Mouse (Mus musculus) thymus, adult 2 months (tissue): ENCODE results near the gene Btnl2. TPM values are rescaled to one million over a fixed set of nuclear protein-coding genes. Genes with fewer than 3 reads are reported as not detected.
A peak's percentile ranks its signal among the peaks of the same experiment; 100 is the strongest.

Experiments
- DNase-seq: peaks from one replicate; pipeline ENCODE4 v3.0.0; 2021
- H3K27ac ChIP-seq: fragments of 200-500 bp; 2 replicates; pipeline ENCODE4 v1.5.1; 2012; ENCODE audit warnings: low read length, control low read depth; ENCODE audit not compliant: control insufficient read depth, insufficient read depth
- H3K27me3 ChIP-seq: fragments of 200-500 bp; 2 replicates; pipeline ENCODE4 v1.6.1; 2012; ENCODE audit warnings: mild to moderate bottlenecking, low read length, moderate library complexity, mixed read lengths; ENCODE audit not compliant: control insufficient read depth, insufficient read depth
- H3K36me3 ChIP-seq: fragments of 200-500 bp; 2 replicates; pipeline ENCODE4 v1.6.1; 2012; ENCODE audit warnings: mild to moderate bottlenecking, low read length, moderate library complexity; ENCODE audit not compliant: control insufficient read depth, insufficient read depth
- H3K4me1 ChIP-seq: fragments of 200-500 bp; replicated peaks from 2 replicates; pipeline ENCODE4 v1.6.1; 2012; ENCODE audit warnings: low read length; ENCODE audit not compliant: control insufficient read depth, insufficient read depth
- H3K4me3 ChIP-seq: fragments of 200-500 bp; 2 replicates; pipeline ENCODE4 v1.5.1; 2012; ENCODE audit warnings: mild to moderate bottlenecking, low read length, control low read depth, moderate library complexity; ENCODE audit not compliant: control insufficient read depth, insufficient read depth
- CTCF ChIP-seq: fragments of 200-500 bp; IDR thresholded peaks from 2 replicates; pipeline ENCODE4 v1.5.1; 2012; ENCODE audit warnings: mild to moderate bottlenecking, control low read depth, low read length, moderate library complexity, borderline replicate concordance; ENCODE audit not compliant: control insufficient read depth, poor library complexity, insufficient read depth; ENCODE audit errors: extremely low read depth
- POLR2A ChIP-seq: fragments of 200-500 bp; IDR thresholded peaks from 2 replicates; pipeline ENCODE4 v1.6.1; 2012; ENCODE audit warnings: mild to moderate bottlenecking, low read length, control low read depth, moderate library complexity; ENCODE audit not compliant: control insufficient read depth, poor library complexity, insufficient read depth; ENCODE audit errors: extremely low read depth
- WGBS: fragments of 180-500 bp; shearing (Covaris S2); methylation state at CpG from one replicate; pipeline ENCODE4 v1.1.7; 2018; 5-methylcytosine and 5-hydroxymethylcytosine counted together
- polyA plus RNA-seq: library from polyadenylated mRNA; depleted of rRNA; stranded (reverse); fragments of >200 nt; gene quantifications from 2 replicates; pipeline ENCODE4 v1.2.3, GENCODE M21; 2012

The Btnl2 gene
- polyA plus RNA-seq, 1 experiment = 1.4 TPM

- WGBS = 14% methylated on average over 3 of the region's 3 CpGs
- no peak for TF ChIP-seq POLR2A
- no peak for TF ChIP-seq CTCF
- H3K27me3 ChIP-seq = no peaks in the 10 kb centered on the region
- H3K36me3 ChIP-seq = no peaks in the 10 kb centered on the region
- no peaks in the 10 kb centered on the region for H3K4me1 ChIP-seq
- no peak for DNase-seq
- no peak overlapping the region for H3K27ac ChIP-seq
- H3K4me3 ChIP-seq = no peak overlapping the region
Measured at GRCm38 (mm10) chr17:34346041-34346440, 8.6 kb upstream of the Btnl2 start.

DNA sequence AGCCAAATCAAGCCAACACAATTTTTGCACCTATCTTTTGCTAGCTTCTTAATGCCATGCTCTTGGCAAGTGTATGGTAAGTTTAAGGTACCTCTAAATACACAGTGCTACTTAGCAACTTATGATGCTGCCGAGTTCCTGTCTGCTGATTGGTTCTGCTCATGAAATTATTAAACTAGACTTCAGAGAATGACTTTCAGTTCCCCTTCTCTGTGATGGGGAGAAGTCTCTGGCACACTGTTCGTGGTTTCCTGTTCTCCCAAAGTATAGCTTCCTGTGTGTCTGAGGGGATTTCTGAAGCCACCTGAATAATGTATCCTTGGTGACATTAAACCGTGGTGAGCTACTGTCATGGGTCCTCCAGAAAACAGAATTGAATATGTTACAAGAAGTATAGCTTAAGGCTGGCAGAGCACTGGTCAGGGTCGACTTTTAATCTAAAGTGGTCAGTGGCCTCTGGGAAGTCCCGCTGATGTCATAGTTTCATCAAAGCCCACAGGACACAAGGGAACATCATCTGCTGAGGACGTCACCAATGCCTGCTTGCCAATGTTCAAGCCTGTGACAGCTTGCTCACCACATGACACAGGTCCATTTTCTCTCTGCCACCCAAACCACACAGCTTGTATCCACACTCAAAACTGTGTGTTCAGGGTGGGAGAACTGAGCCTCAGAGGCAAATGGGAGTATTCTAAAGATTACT is 6.9 kb upstream of the Btnl2 start:
- TF ChIP-seq POLR2A = no peak
- TF ChIP-seq CTCF = no peak
- no peaks in the 10 kb centered on the region for H3K36me3 ChIP-seq
- WGBS = 7% methylated on average over 6 of the region's 6 CpGs
- DNase-seq = peak; percentile 54
- no peaks in the 10 kb centered on the region for H3K4me1 ChIP-seq
- no peak overlapping the region for H3K4me3 ChIP-seq
- H3K27me3 ChIP-seq = no peaks in the 10 kb centered on the region
- peak overlapping the region; percentile 29; the same call in 1 of the 2 replicates for H3K27ac ChIP-seq

- 3% methylated on average over 4 of the region's 4 CpGs for WGBS
- H3K27me3 ChIP-seq = no peaks in the 10 kb centered on the region
- H3K4me3 ChIP-seq = no peak overlapping the region
- no peak overlapping the region for H3K27ac ChIP-seq
- H3K36me3 ChIP-seq = no peaks in the 10 kb centered on the region
- peak; percentile 84 for DNase-seq
- peaks cover under 1% of the 10 kb centered on the region; the same call in 1 of the 2 replicates for H3K4me1 ChIP-seq
- TF ChIP-seq CTCF = no peak
Measured at GRCm38 (mm10) chr17:34349429-34349828, 5.2 kb upstream of the Btnl2 start.

DNA sequence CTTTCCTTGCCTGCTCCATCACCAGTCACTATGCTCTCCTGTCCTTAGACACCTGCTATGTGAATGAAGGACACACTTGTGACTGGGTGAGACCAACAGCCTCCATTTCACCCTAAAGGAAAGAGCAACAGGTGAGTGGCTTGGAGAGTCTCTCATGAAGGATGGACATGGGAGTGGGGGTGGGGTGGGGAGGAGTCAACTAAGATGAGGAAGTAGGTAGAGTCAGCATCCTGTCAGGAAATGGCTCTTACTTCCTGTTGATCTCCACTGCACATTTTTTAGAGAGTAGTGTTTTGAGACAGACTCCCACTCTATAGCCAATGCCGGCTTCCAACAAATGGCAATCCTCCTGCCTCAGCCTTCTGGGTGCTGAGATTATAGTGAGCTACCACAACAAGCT is 318 bp downstream of the Btnl2 start:
- Histone ChIP-seq H3K27ac (no peak overlapping the region), H3K4me1 (peaks cover 8% of the 10 kb centered on the region), H3K27me3 (no peaks in the 10 kb centered on the region), H3K4me3 (no peak overlapping the region), H3K36me3 (no peaks in the 10 kb centered on the region)
- WGBS = 39% methylated on average over 1 of the region's 1 CpGs
- DNase-seq = peak; percentile 16
- no peak for TF ChIP-seq POLR2A
- no peak for TF ChIP-seq CTCF

DNA sequence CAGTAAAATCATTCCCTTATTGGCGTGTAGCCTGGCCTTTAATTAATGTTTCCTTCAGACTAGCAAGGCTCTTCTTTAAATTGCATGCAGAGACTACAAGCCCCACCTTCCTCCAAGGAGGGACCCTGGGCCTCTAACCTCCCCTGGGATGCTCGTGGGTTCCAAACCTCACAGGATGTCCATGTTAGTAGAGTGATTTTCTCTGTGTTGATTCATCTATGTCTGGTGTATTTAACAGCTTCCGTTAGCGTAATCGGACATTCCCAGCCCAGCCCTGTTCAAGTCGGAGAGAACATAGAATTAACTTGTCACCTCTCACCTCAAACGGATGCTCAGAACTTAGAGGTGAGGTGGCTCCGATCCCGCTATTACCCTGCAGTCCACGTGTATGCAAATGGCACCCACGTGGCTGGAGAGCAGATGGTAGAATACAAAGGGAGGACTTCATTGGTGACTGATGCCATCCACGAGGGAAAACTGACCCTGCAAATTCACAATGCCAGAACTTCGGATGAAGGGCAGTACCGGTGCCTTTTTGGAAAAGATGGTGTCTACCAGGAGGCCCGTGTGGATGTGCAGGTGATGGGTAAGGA is 8.4 kb downstream of the Btnl2 start:
- H3K27me3 ChIP-seq = no peaks in the 10 kb centered on the region
- WGBS = 93% methylated on average over 15 of the region's 15 CpGs
- DNase-seq = no peak
- no peaks in the 10 kb centered on the region for H3K4me1 ChIP-seq
- H3K36me3 ChIP-seq = no peaks in the 10 kb centered on the region
- H3K27ac ChIP-seq = no peak overlapping the region
- TF ChIP-seq POLR2A = no peak
- TF ChIP-seq CTCF = no peak
- H3K4me3 ChIP-seq = no peak overlapping the region

GRCm38 (mm10) chr17:34363676-34364310 is 9.2 kb downstream of the Btnl2 start:
- Histone ChIP-seq H3K27me3 (no peaks in the 10 kb centered on the region), H3K27ac (no peak overlapping the region), H3K36me3 (no peaks in the 10 kb centered on the region), H3K4me3 (no peak overlapping the region), H3K4me1 (peaks cover 5% of the 10 kb centered on the region)
- WGBS = 77% methylated on average over 3 of the region's 3 CpGs
- DNase-seq = no peak
- TF ChIP-seq POLR2A = no peak
- TF ChIP-seq CTCF = no peak
